Mouse (Mus musculus): ENCODE data around the gene Serac1. TPM values are rescaled to one million over a fixed set of nuclear protein-coding genes. Genes with fewer than 3 reads are reported as not detected.

Serac1 gene
- polyA plus RNA-seq, 1 experiment from 2014 or later, result 4.7 TPM

- no peak overlapping the region for H3K4me2 ChIP-seq (ENCODE audit: low read depth, severe bottlenecking)
- H3K27ac ChIP-seq (replicated peaks; ENCODE audit: low read depth, low read length), result no peak overlapping the region
- H3K36me3 ChIP-seq (ENCODE audit: control insufficient read depth, insufficient read depth, low read length), result no peaks in the 10 kb centered on the region
- H3K9me3 ChIP-seq (ENCODE audit: control insufficient read depth, low read length), result no peaks in the 10 kb centered on the region
- no peak overlapping the region for H3K4me3 ChIP-seq (ENCODE audit: low read depth, low read length)
- no peaks in the 10 kb centered on the region for H3K4me1 ChIP-seq (ENCODE audit: control insufficient read depth, insufficient read depth, low read length)
- WGBS, result 68% methylated on average over 2 of the region's 2 CpGs
- H3K27me3 ChIP-seq (ENCODE audit: control insufficient read depth, insufficient read depth, low read length), result no peaks in the 10 kb centered on the region
- H3K9ac ChIP-seq (ENCODE audit: low read length), result no peak overlapping the region
- DNase-seq (ENCODE audit: low spot score) (no peak), ATAC-seq (ENCODE audit: insufficient number of reproducible peaks, low FRiP score, low TSS enrichment, low read depth) (no peak)
Observed at GRCm38 (mm10) chr17:6019776-6020175, 59.8 kb downstream of the Serac1 start.

GRCm38 (mm10) chr17:6018348-6018747, 61.2 kb downstream of the Serac1 start:
- 81% methylated on average over 4 of the region's 4 CpGs for WGBS
- Histone ChIP-seq H3K4me1 (ENCODE audit: control insufficient read depth, insufficient read depth, low read length) (no peaks in the 10 kb centered on the region), H3K27me3 (ENCODE audit: control insufficient read depth, insufficient read depth, low read length) (no peaks in the 10 kb centered on the region), H3K9me3 (ENCODE audit: control insufficient read depth, low read length) (no peaks in the 10 kb centered on the region), H3K27ac (replicated peaks; ENCODE audit: low read depth, low read length) (no peak overlapping the region), H3K9ac (ENCODE audit: low read length) (no peak overlapping the region), H3K4me2 (ENCODE audit: low read depth, severe bottlenecking) (no peak overlapping the region), H3K36me3 (ENCODE audit: control insufficient read depth, insufficient read depth, low read length) (no peaks in the 10 kb centered on the region), H3K4me3 (ENCODE audit: low read depth, low read length) (no peak overlapping the region)
- ATAC-seq (ENCODE audit: insufficient number of reproducible peaks, low FRiP score, low TSS enrichment, low read depth) (no peak), DNase-seq (ENCODE audit: low spot score) (no peak)

GRCm38 (mm10) chr17:6017268-6017667, 62.3 kb downstream of the Serac1 start:
- Histone ChIP-seq H3K9ac (ENCODE audit: low read length) (no peak overlapping the region), H3K9me3 (ENCODE audit: control insufficient read depth, low read length) (no peaks in the 10 kb centered on the region), H3K4me1 (ENCODE audit: control insufficient read depth, insufficient read depth, low read length) (no peaks in the 10 kb centered on the region), H3K4me3 (ENCODE audit: low read depth, low read length) (no peak overlapping the region), H3K36me3 (ENCODE audit: control insufficient read depth, insufficient read depth, low read length) (no peaks in the 10 kb centered on the region), H3K4me2 (ENCODE audit: low read depth, severe bottlenecking) (no peak overlapping the region), H3K27ac (replicated peaks; ENCODE audit: low read depth, low read length) (no peak overlapping the region), H3K27me3 (ENCODE audit: control insufficient read depth, insufficient read depth, low read length) (no peaks in the 10 kb centered on the region)
- DNase-seq (ENCODE audit: low spot score), result no peak
- ATAC-seq (ENCODE audit: insufficient number of reproducible peaks, low FRiP score, low TSS enrichment, low read depth), result no peak
- WGBS, result 72% methylated on average over 12 of the region's 12 CpGs

- no peaks in the 10 kb centered on the region for H3K4me1 ChIP-seq (ENCODE audit: control insufficient read depth, insufficient read depth, low read length)
- no peak overlapping the region for H3K4me3 ChIP-seq (ENCODE audit: low read depth, low read length)
- H3K9me3 ChIP-seq (ENCODE audit: control insufficient read depth, low read length), result no peaks in the 10 kb centered on the region
- H3K27me3 ChIP-seq (ENCODE audit: control insufficient read depth, insufficient read depth, low read length), result no peaks in the 10 kb centered on the region
- no peaks in the 10 kb centered on the region for H3K36me3 ChIP-seq (ENCODE audit: control insufficient read depth, insufficient read depth, low read length)
- H3K9ac ChIP-seq (ENCODE audit: low read length), result no peak overlapping the region
- WGBS, result 80% methylated on average over 7 of the region's 7 CpGs
- DNase-seq (ENCODE audit: low spot score), result no peak
- no peak overlapping the region for H3K4me2 ChIP-seq (ENCODE audit: low read depth, severe bottlenecking)
- ATAC-seq (ENCODE audit: insufficient number of reproducible peaks, low FRiP score, low TSS enrichment, low read depth), result no peak
- no peak overlapping the region for H3K27ac ChIP-seq (replicated peaks; ENCODE audit: low read depth, low read length)
Observed at GRCm38 (mm10) chr17:6016213-6016780, 63.2 kb downstream of the Serac1 start.

GRCm38 (mm10) chr17:6014985-6015384, 64.6 kb downstream of the Serac1 start:
- DNase-seq (ENCODE audit: low spot score), result no peak
- 90% methylated on average over 4 of the region's 4 CpGs for WGBS
- H3K36me3 ChIP-seq (ENCODE audit: control insufficient read depth, insufficient read depth, low read length), result no peaks in the 10 kb centered on the region
- H3K4me2 ChIP-seq (ENCODE audit: low read depth, severe bottlenecking), result no peak overlapping the region
- no peak overlapping the region for H3K9ac ChIP-seq (ENCODE audit: low read length)
- H3K27ac ChIP-seq (replicated peaks; ENCODE audit: low read depth, low read length), result no peak overlapping the region
- H3K4me1 ChIP-seq (ENCODE audit: control insufficient read depth, insufficient read depth, low read length), result no peaks in the 10 kb centered on the region
- H3K27me3 ChIP-seq (ENCODE audit: control insufficient read depth, insufficient read depth, low read length), result no peaks in the 10 kb centered on the region
- ATAC-seq (ENCODE audit: insufficient number of reproducible peaks, low FRiP score, low TSS enrichment, low read depth), result no peak
- no peak overlapping the region for H3K4me3 ChIP-seq (ENCODE audit: low read depth, low read length)
- no peaks in the 10 kb centered on the region for H3K9me3 ChIP-seq (ENCODE audit: control insufficient read depth, low read length)

- Histone ChIP-seq H3K36me3 (ENCODE audit: control insufficient read depth, insufficient read depth, low read length) (no peaks in the 10 kb centered on the region), H3K4me1 (ENCODE audit: control insufficient read depth, insufficient read depth, low read length) (no peaks in the 10 kb centered on the region), H3K9ac (ENCODE audit: low read length) (no peak overlapping the region), H3K27ac (replicated peaks; ENCODE audit: low read depth, low read length) (no peak overlapping the region), H3K4me3 (ENCODE audit: low read depth, low read length) (no peak overlapping the region), H3K4me2 (ENCODE audit: low read depth, severe bottlenecking) (no peak overlapping the region), H3K9me3 (ENCODE audit: control insufficient read depth, low read length) (no peaks in the 10 kb centered on the region), H3K27me3 (ENCODE audit: control insufficient read depth, insufficient read depth, low read length) (no peaks in the 10 kb centered on the region)
- DNase-seq (ENCODE audit: low spot score) (no peak), ATAC-seq (ENCODE audit: insufficient number of reproducible peaks, low FRiP score, low TSS enrichment, low read depth) (no peak)
- 80% methylated on average over 4 of the region's 4 CpGs for WGBS
Observed at GRCm38 (mm10) chr17:6013079-6013478, 66.5 kb downstream of the Serac1 start.

- no peaks in the 10 kb centered on the region for H3K27me3 ChIP-seq (ENCODE audit: control insufficient read depth, insufficient read depth, low read length)
- DNase-seq (ENCODE audit: low spot score) (no peak), ATAC-seq (ENCODE audit: insufficient number of reproducible peaks, low FRiP score, low TSS enrichment, low read depth) (no peak)
- H3K9me3 ChIP-seq (ENCODE audit: control insufficient read depth, low read length), result no peaks in the 10 kb centered on the region
- H3K4me2 ChIP-seq (ENCODE audit: low read depth, severe bottlenecking), result no peak overlapping the region
- no peak overlapping the region for H3K9ac ChIP-seq (ENCODE audit: low read length)
- H3K4me1 ChIP-seq (ENCODE audit: control insufficient read depth, insufficient read depth, low read length), result peaks cover 7% of the 10 kb centered on the region
- no peaks in the 10 kb centered on the region for H3K36me3 ChIP-seq (ENCODE audit: control insufficient read depth, insufficient read depth, low read length)
- WGBS, result 90% methylated on average over 4 of the region's 4 CpGs
- no peak overlapping the region for H3K4me3 ChIP-seq (ENCODE audit: low read depth, low read length)
- H3K27ac ChIP-seq (replicated peaks; ENCODE audit: low read depth, low read length), result no peak overlapping the region
Observed at GRCm38 (mm10) chr17:6009606-6010005, 69.9 kb downstream of the Serac1 start.

GRCm38 (mm10) chr17:6008590-6008989, 71.0 kb downstream of the Serac1 start:
- Histone ChIP-seq H3K27ac (replicated peaks; ENCODE audit: low read depth, low read length) (no peak overlapping the region), H3K27me3 (ENCODE audit: control insufficient read depth, insufficient read depth, low read length) (no peaks in the 10 kb centered on the region), H3K36me3 (ENCODE audit: control insufficient read depth, insufficient read depth, low read length) (no peaks in the 10 kb centered on the region), H3K9ac (ENCODE audit: low read length) (no peak overlapping the region), H3K4me1 (ENCODE audit: control insufficient read depth, insufficient read depth, low read length) (peaks cover 7% of the 10 kb centered on the region), H3K4me3 (ENCODE audit: low read depth, low read length) (no peak overlapping the region), H3K9me3 (ENCODE audit: control insufficient read depth, low read length) (no peaks in the 10 kb centered on the region), H3K4me2 (ENCODE audit: low read depth, severe bottlenecking) (no peak overlapping the region)
- no peak for ATAC-seq (ENCODE audit: insufficient number of reproducible peaks, low FRiP score, low TSS enrichment, low read depth)
- WGBS, result 86% methylated on average over 11 of the region's 11 CpGs
- DNase-seq (ENCODE audit: low spot score), result no peak

- Histone ChIP-seq H3K27ac (replicated peaks; ENCODE audit: low read depth, low read length) (no peak overlapping the region), H3K4me1 (ENCODE audit: control insufficient read depth, insufficient read depth, low read length) (peaks cover 7% of the 10 kb centered on the region), H3K9me3 (ENCODE audit: control insufficient read depth, low read length) (no peaks in the 10 kb centered on the region), H3K4me2 (ENCODE audit: low read depth, severe bottlenecking) (no peak overlapping the region), H3K27me3 (ENCODE audit: control insufficient read depth, insufficient read depth, low read length) (no peaks in the 10 kb centered on the region), H3K36me3 (ENCODE audit: control insufficient read depth, insufficient read depth, low read length) (no peaks in the 10 kb centered on the region), H3K9ac (ENCODE audit: low read length) (no peak overlapping the region), H3K4me3 (ENCODE audit: low read depth, low read length) (no peak overlapping the region)
- no peak for ATAC-seq (ENCODE audit: insufficient number of reproducible peaks, low FRiP score, low TSS enrichment, low read depth)
- no peak for DNase-seq (ENCODE audit: low spot score)
- 88% methylated on average over 9 of the region's 9 CpGs for WGBS
Observed at GRCm38 (mm10) chr17:6007902-6008301, 71.6 kb downstream of the Serac1 start.
